Mouse (Mus musculus): ENCODE data around the gene Nupl2. TPM values are rescaled to one million over a fixed set of nuclear protein-coding genes. Genes with fewer than 3 reads are reported as not detected.

Gene Nupl2
- 1 to 10 TPM; 7.0 to 9.2 (median 7.9) TPM for total RNA-seq (2022)

- DNase-seq (ENCODE audit: low spot score): peak; percentile 93
These were observed at the start of gene Nupl2 for GRCm38 (mm10) chr5:24164789-24165445. TSS of gene Nupl2 (plus strand) at chr5:24164963.

GRCm38 (mm10) chr5:24122221-24122620, 42.5 kb upstream of the Nupl2 start:
- no peak for DNase-seq (ENCODE audit: low spot score)

- DNase-seq (ENCODE audit: low spot score): no peak
These were observed 40.6 kb upstream of the Nupl2 start for GRCm38 (mm10) chr5:24124175-24124574.

- no peak for DNase-seq (ENCODE audit: low spot score)
These were observed 40.0 kb upstream of the Nupl2 start for GRCm38 (mm10) chr5:24124579-24125276.

GRCm38 (mm10) chr5:24125910-24126636, 38.7 kb upstream of the Nupl2 start:
- peak; percentile 56 for DNase-seq (ENCODE audit: low spot score)

GRCm38 (mm10) chr5:24126967-24127366, 37.8 kb upstream of the Nupl2 start:
- peak; percentile 33 for DNase-seq (ENCODE audit: low spot score)

- DNase-seq (ENCODE audit: low spot score): no peak
These were observed 17.8 kb upstream of the Nupl2 start for GRCm38 (mm10) chr5:24146964-24147363.

GRCm38 (mm10) chr5:24152199-24152598, 12.6 kb upstream of the Nupl2 start:
- no peak for DNase-seq (ENCODE audit: low spot score)

- no peak for DNase-seq (ENCODE audit: low spot score)
These were observed 8.0 kb upstream of the Nupl2 start for GRCm38 (mm10) chr5:24156774-24157173.

GRCm38 (mm10) chr5:24167263-24167662, 2.5 kb downstream of the Nupl2 start:
- no peak for DNase-seq (ENCODE audit: low spot score)

GRCm38 (mm10) chr5:24169881-24170280, 5.1 kb downstream of the Nupl2 start:
- no peak for DNase-seq (ENCODE audit: low spot score)

GRCm38 (mm10) chr5:24172092-24172491, 7.3 kb downstream of the Nupl2 start:
- DNase-seq (ENCODE audit: low spot score): no peak

GRCm38 (mm10) chr5:24181514-24182295, 16.9 kb downstream of the Nupl2 start:
- peak; percentile 9 for DNase-seq (ENCODE audit: low spot score)

GRCm38 (mm10) chr5:24182296-24182734, 17.6 kb downstream of the Nupl2 start:
- DNase-seq (ENCODE audit: low spot score): peak; percentile 4

- DNase-seq (ENCODE audit: low spot score): no peak
These were observed 18.3 kb downstream of the Nupl2 start for GRCm38 (mm10) chr5:24183096-24183495.

GRCm38 (mm10) chr5:24184011-24184410, 19.2 kb downstream of the Nupl2 start:
- DNase-seq (ENCODE audit: low spot score): no peak

GRCm38 (mm10) chr5:24188476-24188875, 23.7 kb downstream of the Nupl2 start:
- no peak for DNase-seq (ENCODE audit: low spot score)

- no peak for DNase-seq (ENCODE audit: low spot score)
These were observed 27.1 kb downstream of the Nupl2 start for GRCm38 (mm10) chr5:24191821-24192220.

- no peak for DNase-seq (ENCODE audit: low spot score)
These were observed 36.2 kb downstream of the Nupl2 start for GRCm38 (mm10) chr5:24201006-24201405.

GRCm38 (mm10) chr5:24202492-24202891, 37.7 kb downstream of the Nupl2 start:
- no peak for DNase-seq (ENCODE audit: low spot score)

GRCm38 (mm10) chr5:24203266-24203665, 38.5 kb downstream of the Nupl2 start:
- no peak for DNase-seq (ENCODE audit: low spot score)

- DNase-seq (ENCODE audit: low spot score): no peak
These were observed 43.2 kb downstream of the Nupl2 start for GRCm38 (mm10) chr5:24207965-24208364.

Data from heart, adult 8-10 months (tissue).